Mouse (Mus musculus) frontal cortex, postnatal 14 days (tissue): ENCODE results near the gene Actbl2.

Source experiments
- DNase-seq, 2 experiments: peaks; one replicate each; pipeline ENCODE4 v3.0.0; 2022; ENCODE audit warnings: low spot score in 2 of 2

The Actbl2 gene

GRCm38 (mm10) chr13:111269789-111270335 is 15.0 kb downstream of the Actbl2 start:
- DNase-seq, result no peak

- no peak for DNase-seq
These were observed 17.1 kb downstream of the Actbl2 start for GRCm38 (mm10) chr13:111271868-111272267.

DNA sequence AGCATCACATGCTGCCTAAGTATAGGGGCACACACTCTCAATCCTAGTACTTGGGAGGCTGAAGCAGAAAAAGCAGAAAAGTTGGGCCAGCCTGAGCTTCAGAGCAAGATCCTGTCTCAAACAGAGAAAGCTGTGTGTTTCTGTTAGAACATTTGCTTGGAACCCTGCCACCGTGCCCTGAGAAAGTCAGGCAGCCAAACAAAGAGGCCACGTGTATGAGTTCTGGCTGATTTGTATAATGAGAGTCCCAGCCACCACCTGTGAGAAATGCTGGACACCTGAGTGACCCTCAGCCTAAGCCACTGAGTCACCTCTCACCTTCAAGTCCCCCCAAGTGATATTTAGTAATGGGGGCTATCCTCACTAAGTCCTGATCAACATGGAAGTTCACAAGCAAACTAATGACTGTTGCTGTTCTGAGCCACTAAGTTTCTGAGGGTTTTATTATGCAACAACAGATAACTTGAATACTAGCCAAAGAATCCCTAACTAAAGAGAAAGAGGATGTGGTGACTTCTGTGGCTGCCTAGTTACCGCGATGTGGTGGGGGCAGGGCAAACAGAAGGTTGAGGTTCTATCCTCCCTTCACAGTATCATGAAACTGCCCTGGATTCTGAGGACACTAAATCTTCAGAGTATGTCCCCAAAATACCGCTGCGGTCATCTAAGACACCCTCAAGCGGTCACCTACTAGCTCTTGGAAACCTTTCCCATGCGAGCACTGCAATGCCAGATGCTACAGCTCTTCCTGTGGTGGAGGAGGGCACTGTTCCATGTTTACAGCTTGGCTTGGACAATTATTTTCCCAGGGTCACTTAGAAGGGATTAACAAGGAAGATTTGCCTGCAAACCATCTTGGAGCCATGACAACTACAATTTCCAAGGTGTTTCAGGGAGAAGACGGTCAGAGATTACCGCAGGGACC is 31.9 kb downstream of the Actbl2 start:
- no peak for DNase-seq

GRCm38 (mm10) chr13:111291161-111291957 is 36.5 kb downstream of the Actbl2 start:
- no peak for DNase-seq

GRCm38 (mm10) chr13:111291958-111292493 is 37.2 kb downstream of the Actbl2 start:
- DNase-seq, result peak; percentile 37 to 57

GRCm38 (mm10) chr13:111293478-111293877 is 38.7 kb downstream of the Actbl2 start:
- DNase-seq, result no peak

DNA sequence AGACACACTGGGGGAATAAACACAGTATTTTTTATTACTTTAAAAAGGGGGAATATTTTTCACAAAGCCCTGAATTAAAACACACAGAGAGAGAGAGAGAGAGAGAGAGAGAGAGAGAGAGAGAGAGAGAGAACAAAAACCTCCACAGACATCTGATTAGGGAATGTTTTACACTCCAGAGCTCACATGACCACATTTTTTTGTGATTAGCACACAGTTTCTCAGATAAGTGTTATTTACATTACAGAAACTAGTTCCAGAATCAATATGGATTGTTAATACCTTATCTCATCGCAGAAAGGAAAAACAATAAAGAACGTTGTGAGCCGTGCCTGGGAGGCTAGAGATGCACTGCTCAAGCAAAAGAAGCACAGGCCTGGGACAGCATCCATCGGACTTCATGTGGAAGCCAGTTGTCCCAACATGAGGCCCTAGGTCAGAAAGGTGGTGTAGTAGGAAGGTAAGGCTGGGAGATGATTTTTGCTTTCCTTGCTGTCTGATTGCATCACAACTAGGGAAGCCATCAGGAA is 40.2 kb downstream of the Actbl2 start:
- DNase-seq, result no peak

- no peak for DNase-seq
These were observed 41.2 kb downstream of the Actbl2 start for GRCm38 (mm10) chr13:111296029-111296428.

GRCm38 (mm10) chr13:111297614-111298013 is 42.8 kb downstream of the Actbl2 start:
- DNase-seq, result no peak

- DNase-seq, result no peak
These were observed 44.4 kb downstream of the Actbl2 start for GRCm38 (mm10) chr13:111299145-111299713.

GRCm38 (mm10) chr13:111300846-111301245 is 46.0 kb downstream of the Actbl2 start:
- no peak for DNase-seq

DNA sequence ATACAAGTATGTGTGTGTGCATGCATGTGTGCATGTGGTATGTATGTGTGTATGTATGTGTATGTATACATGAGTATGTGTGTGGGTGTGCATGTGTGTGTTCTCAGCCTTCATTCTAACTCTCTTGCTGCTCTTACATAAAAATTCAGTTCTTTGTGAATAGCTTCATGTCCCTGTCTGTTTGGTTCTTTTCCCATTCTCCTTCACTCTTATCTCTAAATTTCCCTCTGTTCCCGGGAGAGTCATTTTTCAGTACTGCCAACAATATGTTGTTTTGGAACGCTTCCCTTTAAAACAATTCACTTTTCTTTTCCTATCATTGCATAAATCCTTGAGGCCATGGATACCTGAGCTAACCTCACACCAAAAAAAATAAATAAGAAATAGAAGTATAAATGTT is 46.6 kb downstream of the Actbl2 start:
- no peak for DNase-seq

DNA sequence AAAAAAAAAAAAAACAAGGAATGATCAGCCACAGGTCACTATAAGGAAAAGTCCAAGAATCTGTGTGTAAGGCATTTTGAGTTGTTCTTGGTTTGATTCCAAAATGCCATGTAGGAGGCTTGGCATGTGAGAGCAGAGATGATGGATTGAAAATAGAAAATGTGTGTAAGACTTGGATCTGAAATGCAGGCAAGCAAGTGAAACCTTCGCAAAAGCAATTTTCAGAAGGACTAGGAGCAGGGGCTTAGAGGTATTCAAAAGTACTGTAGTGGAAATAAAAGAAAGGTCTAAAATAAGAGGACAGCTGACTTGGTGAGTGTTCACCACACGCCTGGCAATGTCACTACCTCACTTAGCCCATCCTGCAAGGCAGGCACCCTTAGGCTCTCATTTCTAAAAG is 49.4 kb downstream of the Actbl2 start:
- no peak for DNase-seq

DNA sequence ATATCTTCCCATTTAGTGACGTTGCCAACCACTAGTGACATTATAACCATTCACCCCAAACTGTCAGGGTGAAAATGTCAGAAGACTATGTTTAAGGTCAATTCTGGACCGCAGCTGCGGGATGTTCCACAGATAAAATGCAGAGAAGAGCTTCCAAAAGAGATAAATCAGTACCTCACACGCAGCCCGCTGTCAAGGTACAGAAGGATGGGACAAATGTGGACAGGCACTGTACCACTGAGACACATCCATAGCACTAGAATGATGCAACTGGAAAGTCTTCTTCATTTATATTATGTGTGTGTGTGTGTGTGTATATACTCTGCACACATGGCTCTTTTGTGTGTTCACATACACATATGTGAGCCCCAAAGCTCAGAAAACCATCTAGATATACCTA is 49.9 kb downstream of the Actbl2 start:
- DNase-seq, result no peak
